Mouse (Mus musculus): ENCODE data around the gene Tsen54. TPM values are rescaled to one million over a fixed set of nuclear protein-coding genes. Genes with fewer than 3 reads are reported as not detected.

Gene Tsen54
- polyA plus RNA-seq, 1 experiment from 2014 or later: 28.3 TPM

GRCm38 (mm10) chr11:115833021-115833513 is 18.5 kb downstream of the Tsen54 start:
- WGBS: 23% methylated on average over 8 of the region's 8 CpGs
- H3K36me3 ChIP-seq (ENCODE audit: control insufficient read depth, insufficient read depth): no peaks in the 10 kb centered on the region
- H3K27ac ChIP-seq (ENCODE audit: low read length): no peak overlapping the region
- H3K9me3 ChIP-seq (ENCODE audit: control insufficient read depth, low read length): no peaks in the 10 kb centered on the region
- H3K4me1 ChIP-seq (replicated peaks; ENCODE audit: control insufficient read depth, insufficient read depth, low read length): no peaks in the 10 kb centered on the region
- no peak for ATAC-seq
- no peak overlapping the region for H3K9ac ChIP-seq (replicated peaks; ENCODE audit: low read depth, low read length)
- no peak overlapping the region for H3K4me2 ChIP-seq (ENCODE audit: low read length)
- H3K4me3 ChIP-seq (replicated peaks; ENCODE audit: low read length): no peak overlapping the region
- H3K27me3 ChIP-seq (replicated peaks; ENCODE audit: control insufficient read depth, insufficient read depth, low read length): peaks cover 11% of the 10 kb centered on the region

DNA sequence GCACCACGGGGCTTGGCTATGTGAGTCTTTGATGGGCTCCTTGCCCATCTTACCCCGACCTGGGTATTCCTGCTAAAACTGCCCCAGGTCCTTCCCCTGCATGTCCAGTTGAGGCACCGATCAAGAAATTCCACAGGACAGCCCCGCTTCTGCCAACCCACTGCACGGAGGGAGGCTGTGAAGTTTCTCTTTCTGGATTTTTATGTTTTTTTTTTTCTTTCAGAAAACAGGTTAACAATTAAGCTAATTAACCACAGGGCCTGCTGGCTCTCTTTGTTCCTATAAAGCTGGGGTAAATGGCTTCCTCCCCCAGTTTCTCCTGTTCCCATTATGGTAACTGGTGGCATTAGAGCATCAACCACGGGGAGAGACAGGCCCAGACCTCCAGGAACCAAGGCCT is 19.5 kb downstream of the Tsen54 start:
- Histone ChIP-seq H3K9me3 (ENCODE audit: control insufficient read depth, low read length) (no peaks in the 10 kb centered on the region), H3K27me3 (replicated peaks; ENCODE audit: control insufficient read depth, insufficient read depth, low read length) (peaks cover 11% of the 10 kb centered on the region), H3K4me3 (replicated peaks; ENCODE audit: low read length) (no peak overlapping the region), H3K4me2 (ENCODE audit: low read length) (no peak overlapping the region), H3K36me3 (ENCODE audit: control insufficient read depth, insufficient read depth) (no peaks in the 10 kb centered on the region), H3K4me1 (replicated peaks; ENCODE audit: control insufficient read depth, insufficient read depth, low read length) (no peaks in the 10 kb centered on the region), H3K9ac (replicated peaks; ENCODE audit: low read depth, low read length) (no peak overlapping the region), H3K27ac (ENCODE audit: low read length) (no peak overlapping the region)
- no peak for ATAC-seq
- 44% methylated on average over 6 of the region's 6 CpGs for WGBS

DNA sequence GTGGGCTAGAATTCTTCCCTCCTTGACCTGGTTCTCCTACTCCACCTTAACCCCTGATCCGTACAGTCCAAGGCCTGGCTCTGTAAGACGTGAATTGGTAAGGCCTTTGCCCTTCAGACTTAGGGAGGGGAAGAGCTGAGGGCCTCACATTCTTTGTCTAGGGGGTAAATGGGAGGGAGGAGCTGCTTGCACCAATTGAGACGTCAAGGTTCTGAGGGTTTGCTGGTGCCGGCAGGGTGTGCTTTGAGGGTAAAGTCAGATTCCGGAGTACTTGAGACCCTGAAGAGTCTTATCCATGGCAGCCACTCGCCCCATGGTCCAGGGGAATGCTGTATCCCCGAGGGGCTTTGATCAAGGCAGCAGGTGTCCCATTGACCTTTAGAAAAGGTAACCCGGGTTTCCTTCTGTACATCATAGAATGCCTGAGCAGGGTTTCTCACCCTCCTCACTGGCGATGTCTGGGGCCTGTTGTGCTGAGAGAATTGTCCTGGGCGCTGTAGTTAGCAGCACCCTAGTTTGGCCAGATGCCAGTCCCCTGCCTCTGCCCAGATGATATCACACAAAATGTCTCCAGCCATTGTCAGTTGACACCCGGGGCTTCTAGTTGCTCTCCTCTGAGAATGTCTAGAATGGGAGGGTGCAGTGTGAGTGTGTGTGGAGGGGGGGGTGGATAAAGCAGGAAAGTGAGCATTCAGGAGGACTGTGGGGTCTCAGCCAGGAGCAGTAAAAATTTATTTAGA is 22.3 kb downstream of the Tsen54 start:
- no peaks in the 10 kb centered on the region for H3K4me1 ChIP-seq (replicated peaks; ENCODE audit: control insufficient read depth, insufficient read depth, low read length)
- no peak for ATAC-seq

DNA sequence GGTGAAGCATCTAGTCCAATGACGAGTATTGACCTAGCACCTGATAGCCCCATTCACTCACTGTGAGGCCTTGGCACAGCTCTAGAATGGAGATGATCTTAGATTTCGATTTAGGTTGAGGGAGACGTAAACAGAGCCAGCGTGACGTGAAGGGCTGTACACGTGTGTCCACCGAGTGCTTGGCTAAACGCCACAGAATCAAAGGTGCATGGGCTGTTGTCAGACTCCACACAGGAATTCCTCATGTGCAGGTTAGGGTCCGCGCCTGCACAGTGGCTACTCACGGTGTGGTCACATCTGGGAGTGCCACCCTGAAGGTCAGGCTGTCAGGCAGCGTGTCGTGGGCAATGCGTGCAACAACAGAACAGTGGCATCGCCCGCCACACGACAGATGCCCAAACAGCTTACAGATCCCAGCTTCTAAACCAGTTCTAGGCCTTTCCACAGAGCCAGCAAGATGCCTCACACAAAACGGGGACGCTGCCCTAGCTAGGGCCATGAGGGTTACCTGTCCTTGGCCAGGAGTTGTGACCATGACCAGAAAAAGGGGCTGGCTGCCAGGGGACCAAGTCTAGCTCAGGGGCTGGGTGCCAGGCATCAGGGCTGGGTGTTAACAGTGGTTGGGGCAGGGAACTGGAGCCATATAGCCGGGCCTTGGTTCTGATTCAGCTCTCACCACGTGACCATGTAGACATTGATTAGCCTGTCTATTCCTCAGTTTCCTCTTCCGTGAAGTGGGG is 23.3 kb downstream of the Tsen54 start:
- H3K36me3 ChIP-seq (ENCODE audit: control insufficient read depth, insufficient read depth): no peaks in the 10 kb centered on the region
- no peak overlapping the region for H3K9ac ChIP-seq (replicated peaks; ENCODE audit: low read depth, low read length)
- H3K27ac ChIP-seq (ENCODE audit: low read length): no peak overlapping the region
- H3K9me3 ChIP-seq (ENCODE audit: control insufficient read depth, low read length): no peaks in the 10 kb centered on the region
- H3K4me3 ChIP-seq (replicated peaks; ENCODE audit: low read length): no peak overlapping the region
- no peaks in the 10 kb centered on the region for H3K27me3 ChIP-seq (replicated peaks; ENCODE audit: control insufficient read depth, insufficient read depth, low read length)
- ATAC-seq: no peak
- WGBS: 93% methylated on average over 22 of the region's 22 CpGs
- no peak overlapping the region for H3K4me2 ChIP-seq (ENCODE audit: low read length)
- H3K4me1 ChIP-seq (replicated peaks; ENCODE audit: control insufficient read depth, insufficient read depth, low read length): no peaks in the 10 kb centered on the region

More for the DNA sequence above, 22.3 kb downstream of the Tsen54 start:
- 33% methylated on average over 11 of the region's 11 CpGs for WGBS
- Histone ChIP-seq H3K27ac (ENCODE audit: low read length) (no peak overlapping the region), H3K36me3 (ENCODE audit: control insufficient read depth, insufficient read depth) (no peaks in the 10 kb centered on the region), H3K9me3 (ENCODE audit: control insufficient read depth, low read length) (no peaks in the 10 kb centered on the region), H3K4me2 (ENCODE audit: low read length) (no peak overlapping the region), H3K27me3 (replicated peaks; ENCODE audit: control insufficient read depth, insufficient read depth, low read length) (no peaks in the 10 kb centered on the region), H3K4me3 (replicated peaks; ENCODE audit: low read length) (no peak overlapping the region), H3K9ac (replicated peaks; ENCODE audit: low read depth, low read length) (no peak overlapping the region)

- no peak overlapping the region for H3K4me3 ChIP-seq (replicated peaks; ENCODE audit: low read length)
- no peak overlapping the region for H3K9ac ChIP-seq (replicated peaks; ENCODE audit: low read depth, low read length)
- H3K27ac ChIP-seq (ENCODE audit: low read length): no peak overlapping the region
- no peak for ATAC-seq
- H3K27me3 ChIP-seq (replicated peaks; ENCODE audit: control insufficient read depth, insufficient read depth, low read length): no peaks in the 10 kb centered on the region
- H3K36me3 ChIP-seq (ENCODE audit: control insufficient read depth, insufficient read depth): no peaks in the 10 kb centered on the region
- H3K9me3 ChIP-seq (ENCODE audit: control insufficient read depth, low read length): no peaks in the 10 kb centered on the region
- no peaks in the 10 kb centered on the region for H3K4me1 ChIP-seq (replicated peaks; ENCODE audit: control insufficient read depth, insufficient read depth, low read length)
- 49% methylated on average over 4 of the region's 4 CpGs for WGBS
- no peak overlapping the region for H3K4me2 ChIP-seq (ENCODE audit: low read length)
Observed at GRCm38 (mm10) chr11:115838895-115839311, 24.4 kb downstream of the Tsen54 start.

DNA sequence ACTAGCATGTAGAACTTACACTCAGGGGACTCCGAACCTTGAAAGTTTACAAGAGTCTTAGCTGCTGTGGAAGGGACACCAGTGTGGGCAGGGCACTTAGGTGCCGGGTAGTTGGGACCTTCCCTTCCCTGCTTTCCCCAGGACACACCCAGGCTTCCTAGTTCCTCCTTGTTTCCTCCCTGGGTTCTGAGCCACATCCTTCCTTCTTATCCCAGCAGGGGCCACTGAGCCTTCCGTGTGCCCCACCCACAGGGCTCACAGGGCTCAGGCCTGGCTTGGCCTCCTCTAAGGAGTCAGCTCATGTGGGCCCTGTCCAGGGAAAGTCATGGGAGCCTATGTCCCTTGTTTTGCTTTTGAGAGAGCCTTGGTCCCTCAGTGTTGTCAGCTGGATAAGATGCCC is 25.2 kb downstream of the Tsen54 start:
- Histone ChIP-seq H3K4me2 (ENCODE audit: low read length) (no peak overlapping the region), H3K27ac (ENCODE audit: low read length) (no peak overlapping the region), H3K4me3 (replicated peaks; ENCODE audit: low read length) (no peak overlapping the region), H3K36me3 (ENCODE audit: control insufficient read depth, insufficient read depth) (no peaks in the 10 kb centered on the region), H3K9me3 (ENCODE audit: control insufficient read depth, low read length) (no peaks in the 10 kb centered on the region), H3K27me3 (replicated peaks; ENCODE audit: control insufficient read depth, insufficient read depth, low read length) (no peaks in the 10 kb centered on the region), H3K9ac (replicated peaks; ENCODE audit: low read depth, low read length) (no peak overlapping the region), H3K4me1 (replicated peaks; ENCODE audit: control insufficient read depth, insufficient read depth, low read length) (no peaks in the 10 kb centered on the region)
- ATAC-seq: no peak
- WGBS: 58% methylated on average over 3 of the region's 3 CpGs

DNA sequence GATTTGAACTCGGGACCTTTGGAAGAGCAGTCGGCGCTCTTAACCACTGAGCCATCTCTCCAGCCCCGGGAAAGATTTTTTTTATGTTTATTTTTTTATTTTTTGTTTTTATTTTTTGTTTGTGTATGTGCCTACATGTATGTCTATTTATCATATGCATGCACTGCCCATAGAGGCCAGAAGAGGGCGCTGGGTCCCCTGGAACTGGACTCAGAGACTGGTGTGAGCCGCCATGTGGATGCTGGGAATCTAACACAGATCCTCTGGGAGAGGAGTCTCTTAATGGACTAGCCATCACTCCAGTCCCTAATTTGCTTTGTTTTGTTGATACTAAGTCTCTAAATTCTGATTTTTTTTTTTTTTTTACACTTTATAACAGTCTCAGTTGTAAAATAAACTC is 26.5 kb downstream of the Tsen54 start:
- no peak for ATAC-seq
- no peaks in the 10 kb centered on the region for H3K36me3 ChIP-seq (ENCODE audit: control insufficient read depth, insufficient read depth)
- WGBS: 85% methylated on average over 6 of the region's 6 CpGs

GRCm38 (mm10) chr11:115841961-115842550 is 27.5 kb downstream of the Tsen54 start:
- no peak overlapping the region for H3K4me2 ChIP-seq (ENCODE audit: low read length)
- no peak overlapping the region for H3K9ac ChIP-seq (replicated peaks; ENCODE audit: low read depth, low read length)
- H3K27me3 ChIP-seq (replicated peaks; ENCODE audit: control insufficient read depth, insufficient read depth, low read length): no peaks in the 10 kb centered on the region
- no peaks in the 10 kb centered on the region for H3K9me3 ChIP-seq (ENCODE audit: control insufficient read depth, low read length)
- ATAC-seq: no peak
- no peak overlapping the region for H3K4me3 ChIP-seq (replicated peaks; ENCODE audit: low read length)
- H3K4me1 ChIP-seq (replicated peaks; ENCODE audit: control insufficient read depth, insufficient read depth, low read length): no peaks in the 10 kb centered on the region
- no peaks in the 10 kb centered on the region for H3K36me3 ChIP-seq (ENCODE audit: control insufficient read depth, insufficient read depth)
- WGBS: 29% methylated on average over 6 of the region's 6 CpGs
- H3K27ac ChIP-seq (ENCODE audit: low read length): no peak overlapping the region

More for the DNA sequence above, 26.5 kb downstream of the Tsen54 start:
- Histone ChIP-seq H3K4me2 (ENCODE audit: low read length) (no peak overlapping the region), H3K4me1 (replicated peaks; ENCODE audit: control insufficient read depth, insufficient read depth, low read length) (no peaks in the 10 kb centered on the region), H3K4me3 (replicated peaks; ENCODE audit: low read length) (no peak overlapping the region), H3K9me3 (ENCODE audit: control insufficient read depth, low read length) (no peaks in the 10 kb centered on the region), H3K27ac (ENCODE audit: low read length) (no peak overlapping the region), H3K27me3 (replicated peaks; ENCODE audit: control insufficient read depth, insufficient read depth, low read length) (no peaks in the 10 kb centered on the region), H3K9ac (replicated peaks; ENCODE audit: low read depth, low read length) (no peak overlapping the region)

DNA sequence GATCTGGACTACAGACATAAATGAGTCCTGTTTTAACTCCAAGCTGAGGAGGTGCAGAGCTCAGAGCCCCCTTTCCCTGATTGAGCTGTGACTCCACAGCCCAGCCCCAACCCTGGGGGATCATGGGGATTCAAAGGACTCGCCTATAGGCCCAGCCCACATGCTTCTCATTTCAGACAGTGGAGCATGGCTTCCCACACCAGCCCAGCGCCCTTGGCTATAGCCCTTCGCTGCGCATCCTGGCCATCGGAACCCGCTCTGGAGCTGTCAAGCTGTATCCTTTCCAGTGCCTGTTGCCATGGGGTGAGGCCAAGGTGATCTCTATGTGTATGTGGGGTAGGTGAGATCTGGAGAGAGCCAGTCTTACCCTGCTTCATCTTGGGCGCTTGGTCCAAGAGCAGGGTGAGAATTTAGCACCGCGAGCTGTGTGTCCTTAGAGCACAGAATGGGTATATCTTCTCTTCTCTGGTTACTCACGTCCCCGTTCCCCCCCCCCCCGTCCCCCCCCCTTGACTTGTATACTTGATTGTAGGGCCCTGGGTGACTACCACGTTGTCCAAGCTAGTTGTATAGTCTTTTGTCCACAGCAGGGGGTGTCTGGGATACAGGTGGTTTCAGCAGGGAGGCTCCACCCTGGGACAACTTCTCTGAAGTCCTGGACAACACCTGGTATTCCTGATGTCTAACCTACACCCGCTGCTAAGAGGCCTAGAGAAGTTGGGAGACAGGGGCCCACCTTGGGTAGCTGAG is 28.8 kb downstream of the Tsen54 start:
- Histone ChIP-seq H3K36me3 (ENCODE audit: control insufficient read depth, insufficient read depth) (no peaks in the 10 kb centered on the region), H3K27me3 (replicated peaks; ENCODE audit: control insufficient read depth, insufficient read depth, low read length) (no peaks in the 10 kb centered on the region), H3K4me2 (ENCODE audit: low read length) (no peak overlapping the region), H3K9me3 (ENCODE audit: control insufficient read depth, low read length) (no peaks in the 10 kb centered on the region), H3K27ac (ENCODE audit: low read length) (no peak overlapping the region), H3K4me3 (replicated peaks; ENCODE audit: low read length) (no peak overlapping the region), H3K9ac (replicated peaks; ENCODE audit: low read depth, low read length) (no peak overlapping the region), H3K4me1 (replicated peaks; ENCODE audit: control insufficient read depth, insufficient read depth, low read length) (no peaks in the 10 kb centered on the region)
- ATAC-seq: no peak
- WGBS: 83% methylated on average over 11 of the region's 14 CpGs

Data from forebrain, embryonic 16.5 days (tissue).